Mouse (Mus musculus): ENCODE results near the gene S100a2. TPM values are rescaled to one million over a fixed set of nuclear protein-coding genes. Genes with fewer than 3 reads are reported as not detected.

Gene S100a2
- total and polyA plus RNA-seq, 2 experiments: not detected

DNA sequence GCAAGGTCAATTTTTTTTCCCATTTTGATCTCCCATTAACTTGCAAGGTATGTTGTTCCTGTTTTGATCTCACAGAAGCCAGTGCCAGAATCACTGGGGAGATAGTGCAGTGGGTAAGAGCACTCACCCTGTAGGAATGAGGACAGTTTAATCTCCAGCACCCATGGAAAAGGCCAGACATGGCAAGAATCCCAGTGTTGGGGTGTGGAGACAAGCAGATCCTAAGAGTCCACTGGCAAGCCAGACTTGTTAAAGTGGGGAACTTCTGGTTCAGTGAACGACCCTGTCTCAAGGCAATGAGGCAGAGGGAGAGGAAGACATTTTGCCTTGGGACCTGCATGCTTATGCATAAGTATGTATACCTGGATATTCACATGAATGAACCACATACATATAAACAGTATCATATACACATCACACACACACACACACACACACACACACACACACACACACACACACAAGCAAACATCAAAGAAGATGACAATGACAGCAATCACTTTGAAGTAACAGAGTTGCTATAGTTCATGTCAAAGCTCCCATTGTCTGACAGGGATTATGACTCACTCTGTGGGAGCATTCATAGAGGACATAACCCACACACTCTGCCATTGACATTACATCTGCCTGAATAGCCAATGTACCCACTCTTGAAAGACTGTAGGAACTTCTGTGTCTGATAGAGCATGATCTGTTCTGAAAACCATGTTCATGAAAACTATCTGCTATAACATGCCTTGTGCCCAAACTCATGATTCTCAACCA, 48.6 kb downstream of the S100a2 start:
- DNase-seq (ENCODE audit: extremely low read depth, low read depth, low spot score): no peak
- Histone ChIP-seq H3K79me2 (ENCODE audit: control insufficient read depth, insufficient read depth, low read length) (no peaks in the 10 kb centered on the region), H3K4me1 (ENCODE audit: control insufficient read depth, insufficient read depth, low read length) (no peaks in the 10 kb centered on the region), H3K9ac (ENCODE audit: low read depth, low read length) (no peak overlapping the region), H3K27ac (replicated peaks; ENCODE audit: insufficient read depth, low read depth, low read length) (no peak overlapping the region), H3K27me3 (ENCODE audit: control insufficient read depth, insufficient read depth, low read length) (no peaks in the 10 kb centered on the region), H3K4me3 (ENCODE audit: insufficient read depth, low read depth, low read length) (no peak overlapping the region), H3K36me3 (ENCODE audit: control insufficient read depth, insufficient read depth, low read length) (no peaks in the 10 kb centered on the region)
- WGBS: 50% methylated on average over 1 of the region's 1 CpGs
- TF ChIP-seq POLR2A (IDR thresholded peaks at IDR 0.05; ENCODE audit: extremely low read depth, insufficient read depth, low read length) (no peak), CTCF (IDR thresholded peaks at IDR 0.05; ENCODE audit: low read depth, low read length) (no peak)

DNA sequence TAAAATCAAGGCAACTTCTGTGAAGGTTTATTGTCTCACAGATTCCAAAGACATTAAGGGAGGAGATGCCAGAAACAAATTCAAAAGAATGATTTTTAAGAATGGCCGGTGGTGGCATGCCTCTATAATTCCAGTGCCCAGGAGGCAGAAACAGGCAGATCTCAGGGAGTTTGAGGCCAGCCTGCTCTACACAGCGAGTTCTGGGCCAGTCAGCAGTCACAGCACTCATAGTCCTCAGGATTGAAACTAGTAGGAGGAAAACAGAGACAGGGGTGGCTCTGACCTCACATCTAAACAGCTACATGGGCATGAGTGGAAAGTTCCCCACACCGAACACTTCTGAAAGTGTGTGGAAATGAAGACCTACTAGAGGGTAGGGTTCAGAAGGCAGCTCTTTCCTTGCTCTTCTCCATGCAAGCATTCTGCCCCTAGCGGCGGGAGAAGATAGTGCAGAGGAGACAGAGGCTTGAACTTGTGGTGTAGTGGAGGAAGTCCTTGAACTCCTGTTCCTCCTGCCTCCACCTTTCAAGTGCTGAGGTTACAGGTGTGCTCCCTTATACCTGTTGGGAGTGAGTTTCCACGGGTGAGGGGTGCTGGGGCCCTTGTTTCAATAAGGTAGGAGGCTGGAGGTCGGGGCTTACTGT, 49.6 kb downstream of the S100a2 start:
- H3K27ac ChIP-seq (replicated peaks; ENCODE audit: insufficient read depth, low read depth, low read length): no peak overlapping the region
- no peak overlapping the region for H3K9ac ChIP-seq (ENCODE audit: low read depth, low read length)
- H3K79me2 ChIP-seq (ENCODE audit: control insufficient read depth, insufficient read depth, low read length): no peaks in the 10 kb centered on the region
- WGBS: 50% methylated on average over 7 of the region's 7 CpGs
- no peaks in the 10 kb centered on the region for H3K36me3 ChIP-seq (ENCODE audit: control insufficient read depth, insufficient read depth, low read length)
- no peaks in the 10 kb centered on the region for H3K4me1 ChIP-seq (ENCODE audit: control insufficient read depth, insufficient read depth, low read length)
- no peak overlapping the region for H3K4me3 ChIP-seq (ENCODE audit: insufficient read depth, low read depth, low read length)
- TF ChIP-seq CTCF (IDR thresholded peaks at IDR 0.05; ENCODE audit: low read depth, low read length) (peak; percentile 70), POLR2A (IDR thresholded peaks at IDR 0.05; ENCODE audit: extremely low read depth, insufficient read depth, low read length) (no peak)
- H3K27me3 ChIP-seq (ENCODE audit: control insufficient read depth, insufficient read depth, low read length): no peaks in the 10 kb centered on the region
- peak; percentile 26 for DNase-seq (ENCODE audit: extremely low read depth, low read depth, low spot score)

DNA sequence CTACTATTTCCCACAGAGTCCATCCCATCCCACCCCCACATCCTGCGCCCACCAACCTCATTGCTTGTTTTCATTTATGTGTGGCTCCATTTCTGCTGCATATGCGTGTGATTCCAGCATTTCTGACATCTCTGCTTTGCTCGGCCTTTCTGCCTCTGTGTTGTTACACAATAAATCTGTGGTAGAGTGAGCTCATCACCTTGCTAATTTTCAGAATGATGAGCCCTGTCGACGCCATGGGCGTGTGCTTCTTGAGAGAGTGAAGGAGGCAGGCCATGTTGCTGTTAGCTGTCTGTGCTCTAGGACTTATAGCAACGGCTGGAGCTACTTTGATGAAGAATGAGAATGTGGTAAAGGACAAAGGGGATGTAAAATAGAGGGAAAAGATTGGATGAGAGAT, 50.9 kb downstream of the S100a2 start:
- no peak overlapping the region for H3K9ac ChIP-seq (ENCODE audit: low read depth, low read length)
- no peaks in the 10 kb centered on the region for H3K4me1 ChIP-seq (ENCODE audit: control insufficient read depth, insufficient read depth, low read length)
- H3K27me3 ChIP-seq (ENCODE audit: control insufficient read depth, insufficient read depth, low read length): no peaks in the 10 kb centered on the region
- no peaks in the 10 kb centered on the region for H3K79me2 ChIP-seq (ENCODE audit: control insufficient read depth, insufficient read depth, low read length)
- H3K4me3 ChIP-seq (ENCODE audit: insufficient read depth, low read depth, low read length): no peak overlapping the region
- TF ChIP-seq CTCF (IDR thresholded peaks at IDR 0.05; ENCODE audit: low read depth, low read length): no peak
- TF ChIP-seq POLR2A (IDR thresholded peaks at IDR 0.05; ENCODE audit: extremely low read depth, insufficient read depth, low read length): no peak
- H3K27ac ChIP-seq (replicated peaks; ENCODE audit: insufficient read depth, low read depth, low read length): no peak overlapping the region
- WGBS: 80% methylated on average over 7 of the region's 7 CpGs
- H3K36me3 ChIP-seq (ENCODE audit: control insufficient read depth, insufficient read depth, low read length): no peaks in the 10 kb centered on the region
- no peak for DNase-seq (ENCODE audit: extremely low read depth, low read depth, low spot score)

Other genes starting within 250 kb of the S100a2 start
- gene Slc27a3, start 200.3 kb upstream of the S100a2 start, total RNA-seq (2014; rRNA removed): 0.37 and 1.1 TPM in 2 replicates
- 1.00 and 2.3 TPM in 2 replicates for gene Slc27a3, start 200.3 kb upstream of the S100a2 start, polyA plus RNA-seq (2012; rRNA removed)
- gene Ints3, start 156.6 kb upstream of the S100a2 start, total RNA-seq (2014; rRNA removed): 8.9 and 11.3 TPM in 2 replicates
- gene Ints3, start 156.6 kb upstream of the S100a2 start, polyA plus RNA-seq (2012; rRNA removed): 11.4 and 12.4 TPM in 2 replicates
- gene Npr1, start 124.4 kb upstream of the S100a2 start, total RNA-seq (2014; rRNA removed): 5.6 and 8.3 TPM in 2 replicates
- gene Npr1, start 124.4 kb upstream of the S100a2 start, polyA plus RNA-seq (2012; rRNA removed): 10.2 and 13.2 TPM in 2 replicates
- 13.2 and 16.0 TPM in 2 replicates for gene Ilf2, start 114.1 kb upstream of the S100a2 start, total RNA-seq (2014; rRNA removed)
- gene Ilf2, start 114.1 kb upstream of the S100a2 start, polyA plus RNA-seq (2012; rRNA removed): 6.5 and 6.9 TPM in 2 replicates
- gene Snapin, start 99.2 kb upstream of the S100a2 start, total RNA-seq (2014; rRNA removed): 12.8 and 18.5 TPM in 2 replicates
- 10.4 and 10.6 TPM in 2 replicates for gene Snapin, start 99.2 kb upstream of the S100a2 start, polyA plus RNA-seq (2012; rRNA removed)
- 30.9 and 31.0 TPM in 2 replicates for gene Chtop, start 80.7 kb upstream of the S100a2 start, total RNA-seq (2014; rRNA removed)
- 23.5 and 24.9 TPM in 2 replicates for gene Chtop, start 80.7 kb upstream of the S100a2 start, polyA plus RNA-seq (2012; rRNA removed)
- gene S100a1, start 75.9 kb upstream of the S100a2 start, total RNA-seq (2014; rRNA removed): 115 and 123 TPM in 2 replicates
- gene S100a1, start 75.9 kb upstream of the S100a2 start, polyA plus RNA-seq (2012; rRNA removed): 241 and 335 TPM in 2 replicates
- gene S100a13, start 75.8 kb upstream of the S100a2 start, total RNA-seq (2014; rRNA removed): 70.7 and 81.7 TPM in 2 replicates
- 40.2 and 40.5 TPM in 2 replicates for gene S100a13, start 75.8 kb upstream of the S100a2 start, polyA plus RNA-seq (2012; rRNA removed)
- gene S100a14, start 63.4 kb upstream of the S100a2 start, total RNA-seq (2014; rRNA removed): not detected in 2 replicates
- not detected in 2 replicates for gene S100a14, start 63.4 kb upstream of the S100a2 start, polyA plus RNA-seq (2012; rRNA removed)
- 38.0 and 40.7 TPM in 2 replicates for gene S100a16, start 53.0 kb upstream of the S100a2 start, total RNA-seq (2014; rRNA removed)
- 40.1 and 55.0 TPM in 2 replicates for gene S100a16, start 53.0 kb upstream of the S100a2 start, polyA plus RNA-seq (2012; rRNA removed)
- not detected in 2 replicates for gene S100a3, start 29.7 kb upstream of the S100a2 start, total RNA-seq (2014; rRNA removed)
- not detected in 2 replicates for gene S100a3, start 29.7 kb upstream of the S100a2 start, polyA plus RNA-seq (2012; rRNA removed)
- not detected in 2 replicates for gene Gm42674, start 11.7 kb downstream of the S100a2 start, total RNA-seq (2014; rRNA removed)
- not detected in 2 replicates for gene Gm42674, start 11.7 kb downstream of the S100a2 start, polyA plus RNA-seq (2012; rRNA removed)
- gene S100a4, start 13.5 kb downstream of the S100a2 start, total RNA-seq (2014; rRNA removed): 2.8 and 2.9 TPM in 2 replicates
- gene S100a4, start 13.5 kb downstream of the S100a2 start, polyA plus RNA-seq (2012; rRNA removed): 0.87 and 1.0 TPM in 2 replicates
- not detected in 2 replicates for gene S100a5, start 18.3 kb downstream of the S100a2 start, total RNA-seq (2014; rRNA removed)
- not detected in 2 replicates for gene S100a5, start 18.3 kb downstream of the S100a2 start, polyA plus RNA-seq (2012; rRNA removed)
- 2.4 and 3.6 TPM in 2 replicates for gene S100a6, start 22.6 kb downstream of the S100a2 start, total RNA-seq (2014; rRNA removed)
- 4.7 and 8.1 TPM in 2 replicates for gene S100a6, start 22.6 kb downstream of the S100a2 start, polyA plus RNA-seq (2012; rRNA removed)
- gene S100a7a, start 63.8 kb downstream of the S100a2 start, total RNA-seq (2014; rRNA removed): not detected in 2 replicates
- gene S100a7a, start 63.8 kb downstream of the S100a2 start, polyA plus RNA-seq (2012; rRNA removed): not detected in 2 replicates
- 1.4 and 1.7 TPM in 2 replicates for gene S100a8, start 78.7 kb downstream of the S100a2 start, total RNA-seq (2014; rRNA removed)
- 0.54 and 0.90 TPM in 2 replicates for gene S100a8, start 78.7 kb downstream of the S100a2 start, polyA plus RNA-seq (2012; rRNA removed)
- gene S100a9, start 105.5 kb downstream of the S100a2 start, total RNA-seq (2014; rRNA removed): 2.6 and 3.6 TPM in 2 replicates
- gene S100a9, start 105.5 kb downstream of the S100a2 start, polyA plus RNA-seq (2012; rRNA removed): 0.76 and 0.92 TPM in 2 replicates
- gene Pglyrp4, start 136.7 kb downstream of the S100a2 start, total RNA-seq (2014; rRNA removed): not detected in 2 replicates
- gene Pglyrp4, start 136.7 kb downstream of the S100a2 start, polyA plus RNA-seq (2012; rRNA removed): not detected in 2 replicates
- not detected in 2 replicates for gene Gm5849, start 187.6 kb downstream of the S100a2 start, total RNA-seq (2014; rRNA removed)
- gene Gm5849, start 187.6 kb downstream of the S100a2 start, polyA plus RNA-seq (2012; rRNA removed): not detected in 2 replicates

All from liver, adult 2 months (tissue).